Mouse (Mus musculus): ENCODE data around the gene Afdn.
A peak's percentile ranks its signal among the peaks of the same experiment; 100 is the strongest.
"Not testable (repeated sequence)": the region's sequence is repeated elsewhere in the genome, so short reads cannot be mapped to it uniquely, and the experiment has no call there.

Gene Afdn

DNA sequence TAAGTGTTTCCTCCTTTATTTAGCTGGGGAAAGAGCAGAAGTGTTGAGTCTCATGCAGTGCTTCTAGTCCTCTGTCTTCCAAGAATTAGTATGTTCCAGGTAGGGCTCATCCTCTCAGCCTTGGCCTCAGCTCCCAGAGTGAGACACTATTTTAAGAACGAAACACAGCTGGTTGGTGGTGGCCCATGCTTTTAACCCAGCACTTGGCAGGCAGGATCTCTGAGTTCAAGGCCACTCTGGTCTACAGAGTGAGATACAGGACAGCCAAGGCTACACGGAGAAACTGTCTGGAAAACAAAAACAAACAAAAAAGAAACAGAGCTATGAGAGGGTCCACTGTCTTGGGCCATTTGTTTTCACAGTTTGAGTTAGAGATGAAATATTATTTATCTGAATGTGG lies 17.3 kb downstream of the Afdn start:
- DNase-seq (ENCODE audit: low read depth, low spot score), result no peak

DNA sequence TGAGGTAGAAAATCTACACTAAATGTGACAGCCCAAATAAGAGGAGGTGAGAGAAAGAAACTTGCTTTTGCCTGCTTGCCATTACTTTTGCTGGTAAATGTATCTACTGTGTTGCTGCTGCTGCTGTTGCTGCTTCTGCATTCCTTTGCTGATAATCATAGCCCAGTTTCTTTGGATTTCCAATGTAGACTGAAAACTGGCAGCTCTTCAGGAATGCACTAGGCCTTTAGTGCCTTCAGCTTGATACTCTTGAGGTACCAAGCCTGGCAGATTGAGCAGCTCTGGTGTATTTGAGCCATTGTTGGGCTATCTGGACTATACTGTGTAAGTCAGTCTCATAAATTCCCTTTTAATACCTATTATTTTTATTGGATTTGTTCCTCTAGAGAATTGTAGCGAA lies 18.5 kb downstream of the Afdn start:
- no peak for DNase-seq (ENCODE audit: low read depth, low spot score)

DNA sequence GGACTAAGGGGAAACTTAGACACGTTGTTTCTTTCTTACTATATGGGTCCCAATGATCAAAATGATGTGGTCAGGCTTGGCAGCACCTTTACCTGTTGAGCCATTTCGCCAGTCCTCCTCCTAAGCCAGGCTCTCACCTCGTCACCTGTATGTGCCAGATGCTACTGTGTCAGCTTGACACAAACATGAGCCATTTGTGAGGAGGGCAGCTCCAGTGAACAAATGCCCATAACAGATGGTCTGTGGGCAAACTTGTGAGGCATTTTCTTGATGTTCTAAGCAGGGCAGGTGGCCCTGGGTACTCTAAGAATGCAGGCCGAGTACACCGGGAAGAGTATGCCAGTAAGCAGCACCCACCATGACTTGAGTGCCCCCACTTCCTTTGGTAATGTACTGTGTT lies 21.6 kb downstream of the Afdn start:
- DNase-seq (ENCODE audit: low read depth, low spot score), result no peak

DNA sequence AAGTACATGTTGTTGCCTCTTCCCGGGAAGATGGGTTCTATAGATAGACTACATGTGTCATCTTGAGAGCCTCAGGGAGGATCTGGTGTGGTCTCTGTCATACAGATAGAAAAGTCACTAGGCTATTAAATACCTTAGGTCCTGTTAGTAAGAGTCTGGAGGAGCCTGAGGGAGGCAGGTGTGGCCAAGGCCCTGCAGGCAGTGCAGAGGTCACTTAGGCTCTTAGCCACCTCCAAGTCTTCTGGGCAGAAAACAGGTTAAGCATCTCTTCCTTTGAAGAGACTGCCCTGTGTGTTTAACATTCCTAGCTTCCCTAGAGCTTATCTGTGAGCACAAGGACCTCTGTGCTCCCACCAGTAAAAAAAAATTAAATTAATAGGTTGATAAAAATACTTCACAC lies 23.1 kb downstream of the Afdn start:
- DNase-seq (ENCODE audit: low read depth, low spot score), result no peak

DNA sequence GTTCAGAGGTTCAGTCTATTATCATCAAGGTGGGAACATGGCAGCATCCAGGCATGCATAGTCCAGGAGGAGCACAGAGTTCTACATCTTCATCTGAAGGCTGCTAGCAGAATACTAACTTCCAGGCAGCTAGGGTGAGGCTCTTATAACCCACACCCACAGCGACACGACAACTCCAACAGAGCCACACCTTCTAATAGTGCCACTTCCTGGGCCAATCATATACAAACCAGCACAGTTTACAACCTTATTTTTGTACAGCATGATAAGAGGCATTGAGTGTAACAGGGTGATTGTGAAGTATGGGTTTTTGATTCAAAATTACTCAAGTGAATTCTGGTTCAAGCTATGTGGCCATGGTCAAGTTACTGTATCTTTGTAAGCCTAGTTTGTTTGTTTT lies 29.7 kb downstream of the Afdn start:
- not testable (repeated sequence) for DNase-seq (ENCODE audit: low read depth, low spot score)

DNA sequence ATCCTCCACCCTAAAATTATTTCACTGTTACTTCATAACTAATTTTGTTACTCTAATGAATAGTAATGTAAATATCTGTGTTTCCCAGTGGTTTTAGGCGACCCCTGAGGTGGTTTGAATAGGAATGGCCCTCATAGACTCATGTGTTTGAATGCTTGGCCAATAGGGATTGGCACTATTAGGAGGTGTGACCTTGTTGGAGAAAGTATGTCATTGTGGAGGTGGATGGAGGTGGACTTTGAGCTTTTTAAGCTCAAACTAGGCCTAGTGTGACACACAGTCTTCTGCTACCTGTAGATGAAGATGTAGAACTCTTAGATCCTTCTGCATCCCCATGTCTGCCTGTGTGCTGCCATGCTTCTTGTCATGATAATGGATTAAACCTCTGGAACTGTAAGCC lies 37.4 kb downstream of the Afdn start:
- no peak for DNase-seq (ENCODE audit: low read depth, low spot score)

DNA sequence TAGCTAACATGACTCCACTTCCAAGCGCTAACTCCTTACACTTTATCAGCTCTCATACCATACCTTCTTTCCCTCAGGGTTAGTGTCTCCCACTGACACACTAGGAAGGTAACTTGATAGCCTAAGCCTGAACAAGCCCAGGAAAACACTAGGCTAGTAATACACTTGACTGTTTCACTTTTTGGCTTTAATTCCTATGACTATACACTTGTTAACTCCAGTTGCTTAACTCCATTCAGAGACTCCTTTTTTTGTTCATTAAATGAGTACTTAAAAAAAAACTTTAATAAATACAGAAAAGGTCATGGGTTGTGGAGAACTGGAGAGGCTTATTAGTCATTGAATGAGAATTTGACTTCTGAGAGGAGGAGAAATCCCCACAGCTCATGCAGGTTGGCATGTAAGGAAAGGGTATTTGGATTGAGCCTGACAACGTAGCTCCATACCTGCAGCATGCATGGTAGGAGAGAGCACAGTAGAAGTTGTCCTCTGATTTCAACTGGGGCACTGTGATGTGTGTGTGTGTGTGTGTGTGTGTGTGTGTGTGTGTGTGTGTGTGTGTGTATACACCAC lies 42.6 kb downstream of the Afdn start:
- no peak for DNase-seq (ENCODE audit: low read depth, low spot score)

DNA sequence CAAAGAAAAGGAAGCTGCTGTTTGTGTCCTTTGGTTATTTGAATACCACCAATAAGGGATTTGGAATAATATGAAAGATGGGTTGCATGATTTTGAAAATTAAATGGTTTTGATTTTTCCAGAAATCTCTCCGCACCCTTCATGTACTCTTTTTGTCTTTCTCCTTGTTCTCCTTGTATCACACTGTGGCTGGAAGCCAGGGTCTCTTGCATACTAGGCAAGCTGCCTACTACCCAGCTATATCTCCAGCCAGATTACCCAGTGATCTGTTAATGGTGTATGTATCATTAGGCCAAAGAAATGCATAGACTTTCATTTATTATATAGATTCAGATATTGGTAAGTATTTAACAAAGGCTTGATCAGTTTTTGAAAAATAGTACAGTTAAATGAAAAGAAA lies 45.7 kb downstream of the Afdn start:
- DNase-seq (ENCODE audit: low read depth, low spot score), result no peak

DNA sequence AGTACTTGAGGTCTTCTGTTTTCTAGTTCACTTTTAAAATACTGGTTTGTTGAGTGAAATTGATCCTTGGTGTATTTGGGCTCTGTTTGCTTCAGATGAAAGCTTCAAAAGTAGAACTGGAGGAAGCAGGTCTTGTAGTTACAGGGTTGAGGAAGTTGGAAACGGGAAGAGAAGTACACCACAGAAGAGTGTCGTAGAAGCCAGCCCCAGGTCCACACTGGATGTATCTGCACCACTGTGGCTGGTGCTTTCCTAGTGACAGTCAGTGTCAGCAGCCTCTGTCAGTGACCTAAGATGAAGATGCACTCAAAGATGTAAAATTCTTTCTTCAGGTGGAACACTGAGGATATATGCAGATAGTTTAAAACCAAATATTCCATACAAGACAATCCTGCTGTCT lies 57.5 kb downstream of the Afdn start:
- DNase-seq (ENCODE audit: low read depth, low spot score), result no peak

DNA sequence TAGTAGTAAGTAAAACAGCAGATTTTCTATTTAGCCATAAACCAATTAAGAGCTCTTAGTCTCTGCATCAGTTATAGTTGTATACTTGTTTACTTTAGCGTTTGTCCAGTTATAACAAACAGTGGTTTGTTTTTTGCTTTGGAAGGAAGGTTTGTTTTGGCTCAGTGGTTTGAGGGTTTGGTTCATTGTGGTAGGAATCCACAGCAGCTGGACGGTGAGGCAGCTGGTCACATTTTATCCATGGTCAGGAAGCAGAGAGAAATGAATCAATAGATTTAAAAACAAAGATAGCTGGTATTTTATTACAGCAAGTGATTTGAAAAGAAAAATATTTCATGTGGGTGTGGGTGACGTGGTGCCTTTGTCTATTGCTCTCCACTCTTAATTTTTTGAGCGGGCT lies 59.0 kb downstream of the Afdn start:
- DNase-seq (ENCODE audit: low read depth, low spot score), result no peak

DNA sequence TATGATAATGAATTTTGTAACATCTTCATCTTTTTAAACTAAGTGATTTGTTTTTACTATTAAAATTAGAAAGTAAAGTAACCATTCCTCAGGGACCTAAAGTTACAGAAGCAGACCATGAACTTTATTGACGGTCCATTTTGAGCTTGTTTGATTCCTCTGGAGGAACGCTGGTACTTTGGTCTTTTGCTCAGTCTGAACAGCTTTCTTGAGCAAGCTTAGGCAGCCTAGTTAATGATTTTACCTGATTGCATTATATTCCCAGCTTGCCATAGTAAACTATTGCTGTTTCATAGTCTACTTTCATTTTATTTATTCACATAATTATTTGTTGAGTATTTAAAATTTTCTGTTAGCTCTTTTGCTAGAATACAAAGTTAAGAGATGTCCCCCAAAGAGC lies 60.3 kb downstream of the Afdn start:
- DNase-seq (ENCODE audit: low read depth, low spot score), result no peak

DNA sequence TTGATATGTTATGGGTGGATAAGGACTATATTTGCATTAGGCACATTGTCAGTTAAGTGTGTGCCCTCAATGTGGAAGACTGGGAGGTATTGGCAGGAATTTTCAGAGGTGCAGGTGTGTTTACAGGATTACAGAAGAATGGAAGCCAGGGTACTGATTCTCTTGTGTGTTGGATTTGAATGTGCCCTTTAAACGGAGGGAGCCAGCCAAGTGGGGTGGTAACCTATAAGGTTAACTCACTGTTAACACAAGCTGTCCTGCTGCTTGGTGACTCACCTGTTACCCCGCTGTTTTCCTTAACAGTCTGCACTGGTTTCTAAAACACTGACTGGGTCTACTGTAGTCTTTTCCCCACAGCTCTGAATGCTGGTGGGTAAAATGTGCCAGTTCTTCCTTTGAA lies 65.1 kb downstream of the Afdn start:
- DNase-seq (ENCODE audit: low read depth, low spot score), result no peak

DNA sequence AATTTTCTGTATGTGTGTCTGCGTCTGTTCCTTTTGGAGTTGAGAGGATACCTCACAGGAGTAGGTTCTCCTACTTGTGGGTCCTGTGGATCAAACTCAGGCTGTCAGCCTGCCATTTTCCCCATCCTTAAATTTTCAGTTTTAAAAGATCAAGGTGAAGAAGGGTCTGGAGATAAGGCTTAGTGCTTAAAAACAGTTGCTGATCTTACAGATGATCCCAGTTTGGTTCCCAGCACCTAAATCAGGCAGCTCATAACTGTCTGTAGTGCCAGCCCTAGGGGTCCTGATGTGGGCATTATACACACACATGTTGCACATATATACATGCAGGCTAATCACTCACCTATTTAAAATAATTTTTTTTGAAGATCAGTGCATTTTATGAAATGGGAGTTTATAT lies 69.9 kb downstream of the Afdn start:
- DNase-seq (ENCODE audit: low read depth, low spot score), result no peak

DNA sequence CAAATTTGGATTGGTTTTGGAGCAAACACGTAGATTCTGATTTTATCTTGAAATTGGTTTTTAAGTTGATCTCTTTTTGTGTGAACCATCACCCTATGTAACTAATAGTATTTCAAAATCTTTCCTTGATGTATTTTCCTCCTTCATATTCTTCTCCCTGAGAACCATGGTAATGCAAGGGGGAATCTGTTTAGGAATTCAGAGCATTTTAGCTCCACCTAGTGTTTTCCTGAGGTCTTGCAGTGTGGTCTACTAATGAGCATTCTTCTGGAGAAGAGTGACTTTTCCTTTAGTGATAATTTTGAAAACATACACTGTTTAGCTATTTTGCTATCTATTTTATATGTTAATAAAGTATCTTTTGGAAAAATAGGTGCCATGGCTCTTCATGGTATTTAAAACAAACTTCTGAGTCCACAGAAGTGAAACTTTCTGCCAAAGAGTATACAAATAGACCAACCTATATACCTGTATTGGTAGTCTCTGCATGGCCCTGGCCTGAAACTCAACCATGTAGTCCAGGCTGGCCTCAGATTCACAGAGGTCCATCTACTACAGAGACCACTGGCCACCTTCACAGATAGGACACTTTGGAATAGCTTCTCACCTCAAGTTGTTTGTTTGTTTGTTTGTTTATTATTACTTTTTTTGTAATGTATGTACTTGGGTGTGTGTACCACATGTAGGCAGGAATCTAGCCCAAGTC lies 70.5 kb downstream of the Afdn start:
- peak; percentile 37 for DNase-seq (ENCODE audit: low read depth, low spot score)

DNA sequence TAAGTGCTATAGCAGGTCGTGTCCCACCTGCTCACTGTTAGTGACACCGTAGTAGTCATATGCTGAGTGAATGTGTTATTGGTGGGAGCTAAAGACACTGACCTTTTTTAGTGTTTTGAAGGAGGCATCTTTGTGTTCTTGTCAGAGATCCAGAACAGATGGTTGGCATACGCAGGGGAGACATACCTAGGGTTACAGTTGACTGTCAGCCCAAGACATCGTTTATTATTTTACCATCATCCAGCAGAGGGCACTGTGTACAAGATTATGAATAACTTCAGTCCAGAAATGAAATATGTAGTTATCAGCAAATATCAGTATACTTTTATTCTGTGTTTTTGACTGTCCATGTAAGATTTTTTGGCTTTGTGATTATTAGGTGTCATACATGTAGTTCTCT lies 75.5 kb downstream of the Afdn start:
- peak; percentile 10 for DNase-seq (ENCODE audit: low read depth, low spot score)

DNA sequence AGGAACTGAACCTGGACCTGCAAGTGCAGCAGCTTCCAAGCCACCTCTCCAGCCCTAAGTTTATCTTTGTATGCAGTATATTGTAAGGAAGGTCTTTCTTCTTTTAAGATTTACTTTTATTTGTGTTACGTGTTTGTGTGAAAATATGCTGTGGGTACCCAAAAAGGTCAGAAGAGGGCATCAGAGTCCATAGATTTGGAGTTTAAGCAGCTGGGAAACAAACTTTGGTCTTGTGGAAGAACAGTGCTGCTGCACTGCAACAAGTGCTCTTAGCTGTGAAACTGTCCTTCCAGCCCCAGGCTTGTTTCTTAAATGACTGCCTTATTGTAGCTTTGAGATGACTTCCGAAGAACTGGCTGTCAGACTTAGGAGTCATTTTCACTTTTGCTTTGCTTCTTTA lies 89.8 kb downstream of the Afdn start:
- no peak for DNase-seq (ENCODE audit: low read depth, low spot score)

DNA sequence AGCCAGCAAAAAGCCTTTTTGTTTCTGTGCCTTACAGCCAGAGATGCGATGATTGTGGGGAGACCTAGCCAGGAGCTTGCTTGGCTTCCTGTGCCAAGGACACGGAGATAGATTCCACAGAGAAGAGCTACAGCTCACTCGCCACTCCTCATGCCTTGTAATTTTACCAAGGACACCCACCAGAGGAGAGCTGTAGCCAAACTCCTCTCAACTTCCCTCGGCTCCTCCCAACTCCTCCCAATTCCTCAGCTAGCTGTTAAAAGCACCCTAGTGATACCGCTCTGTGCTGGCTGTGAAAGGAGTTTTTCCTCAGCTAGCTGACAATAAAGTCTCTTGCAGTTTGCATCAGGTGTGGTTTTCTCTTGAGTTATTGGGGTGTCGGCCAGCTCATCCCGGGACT lies 93.5 kb downstream of the Afdn start:
- not testable (repeated sequence) for DNase-seq (ENCODE audit: low read depth, low spot score)

DNA sequence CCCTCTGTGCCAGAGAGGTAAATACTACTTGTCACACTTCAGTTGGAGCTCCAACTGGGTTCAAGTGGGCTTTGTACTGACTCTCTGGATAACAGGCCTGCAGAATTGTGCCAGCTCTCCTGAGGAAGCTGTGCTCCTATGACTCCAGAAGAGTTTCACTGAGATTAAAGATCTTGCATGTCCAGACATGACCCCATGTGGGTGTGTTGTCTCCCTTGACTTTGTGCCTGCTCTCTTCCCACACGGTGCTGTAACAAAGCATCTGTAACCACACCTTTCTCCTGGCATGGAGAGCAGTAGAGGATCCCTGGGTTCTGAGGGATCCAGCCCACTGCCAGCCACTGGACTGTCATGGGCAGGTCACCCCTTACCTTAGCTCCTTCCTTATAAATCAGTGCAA lies 95.1 kb downstream of the Afdn start:
- DNase-seq (ENCODE audit: low read depth, low spot score), result no peak

DNA sequence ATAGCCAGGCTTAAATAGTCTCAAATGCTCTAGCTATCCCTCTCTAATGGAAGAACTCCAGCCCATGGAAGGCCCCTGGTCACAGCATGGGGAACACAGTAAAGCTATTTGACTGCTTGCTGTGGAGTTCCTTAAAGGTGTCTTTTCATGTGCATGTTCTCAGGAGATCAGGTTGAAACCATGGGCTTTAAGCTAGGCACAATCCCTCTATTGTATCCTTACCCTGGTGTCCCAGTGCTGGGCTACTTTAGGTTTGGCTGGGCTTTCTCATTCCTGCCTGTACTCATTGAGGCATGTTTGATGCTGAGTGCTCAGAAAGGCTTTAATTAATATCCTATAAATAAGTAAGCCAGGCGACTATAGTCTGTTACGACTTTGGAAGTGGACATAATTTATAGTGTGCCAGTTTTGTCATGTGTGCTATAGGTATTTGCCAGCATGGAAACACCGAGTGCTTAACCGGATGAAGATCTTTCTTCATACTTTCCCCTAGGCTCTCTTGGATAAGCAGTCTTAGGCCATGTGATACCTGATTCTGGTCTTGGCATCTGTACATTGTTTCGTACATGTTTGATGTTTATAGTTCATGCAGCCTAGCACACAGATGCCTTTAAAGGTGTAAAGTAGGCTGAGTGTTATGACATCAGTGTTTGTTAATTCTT lies 96.2 kb downstream of the Afdn start:
- DNase-seq (ENCODE audit: low read depth, low spot score), result no peak

DNA sequence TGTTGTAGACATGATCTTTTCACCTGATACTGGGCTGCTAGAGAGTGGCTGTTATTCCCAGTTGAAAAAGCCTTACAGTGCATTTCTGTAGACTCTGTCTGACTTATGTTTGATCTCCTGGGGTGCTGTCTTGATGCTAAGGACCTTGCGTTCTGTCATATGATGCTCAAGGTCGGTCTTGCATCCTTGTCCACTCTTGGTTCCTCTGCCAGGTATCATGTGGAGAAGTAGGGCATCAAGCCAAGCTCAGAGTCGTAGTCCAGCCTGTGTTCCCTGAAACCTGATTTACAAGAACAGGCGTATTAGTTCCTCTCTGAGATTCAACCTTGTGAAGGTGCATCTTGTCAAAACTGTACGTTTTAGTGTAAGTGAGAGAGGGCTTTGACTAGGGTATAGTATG lies 105.0 kb downstream of the Afdn start:
- no peak for DNase-seq (ENCODE audit: low read depth, low spot score)

DNA sequence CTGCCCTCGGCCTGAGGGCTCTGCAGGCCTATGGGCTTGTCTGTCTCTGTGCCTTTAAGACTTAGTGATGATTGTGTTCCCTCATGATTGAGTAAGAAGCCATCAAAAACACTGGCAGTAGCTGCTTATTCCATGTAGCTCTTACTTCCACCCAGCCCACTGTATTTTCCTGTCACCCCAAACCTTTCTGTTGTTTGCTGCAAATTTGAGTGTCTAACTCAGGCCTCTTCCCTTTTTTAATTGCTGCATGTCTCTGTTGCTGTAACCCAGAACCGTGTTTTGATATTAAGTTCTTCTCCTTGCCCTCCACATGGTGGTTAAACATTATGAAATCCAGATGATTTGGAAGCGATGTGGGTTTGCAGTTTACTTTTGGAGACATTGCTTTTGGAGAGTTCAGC lies 106.6 kb downstream of the Afdn start:
- DNase-seq (ENCODE audit: low read depth, low spot score), result no peak

DNA sequence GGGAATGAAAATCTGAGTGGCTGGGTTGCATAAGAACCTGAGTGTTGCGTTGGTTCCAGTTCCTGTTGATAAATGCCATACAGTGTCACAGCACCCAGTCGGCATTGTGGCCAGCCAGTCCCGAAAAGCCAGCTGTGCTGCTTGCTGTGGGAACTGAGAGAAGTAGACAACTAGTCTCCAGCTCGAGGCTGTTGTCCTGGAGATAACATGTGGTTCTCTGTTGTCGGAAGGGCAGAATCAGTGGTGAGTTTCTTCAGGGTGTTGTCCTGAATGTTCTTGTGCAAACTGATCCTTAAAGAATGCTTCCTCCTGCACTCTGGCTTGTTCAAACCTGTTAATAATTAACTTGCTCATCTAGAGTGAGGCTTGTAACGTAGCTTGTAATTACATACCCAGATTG lies 107.1 kb downstream of the Afdn start:
- no peak for DNase-seq (ENCODE audit: low read depth, low spot score)

DNA sequence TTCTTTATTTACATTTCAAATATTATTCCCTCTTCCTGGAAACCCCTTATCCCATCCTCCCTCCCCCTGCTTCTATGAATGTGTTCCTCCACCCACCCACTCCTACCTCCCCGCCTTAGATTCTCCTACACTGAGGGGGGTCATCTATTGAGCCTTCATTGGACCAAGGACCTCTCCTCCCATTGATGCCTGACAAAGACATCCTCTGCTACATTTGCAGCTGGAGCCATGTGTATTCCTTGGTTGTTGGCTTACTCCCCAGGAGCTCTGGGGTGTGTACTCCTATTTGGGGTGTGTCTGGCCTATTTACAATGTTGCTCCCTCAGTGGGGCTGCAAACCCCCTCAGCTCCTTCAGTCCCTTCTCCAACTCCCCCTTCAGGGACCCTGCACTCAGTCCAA lies 109.9 kb downstream of the Afdn start:
- no peak for DNase-seq (ENCODE audit: low read depth, low spot score)

Measured in brain, embryonic 18.5 days (tissue).